ENCODE assay signal across 15 mouse cellular contexts in genomic region chr2:120501136-120501918, GRCm38 (mm10). TPM values are rescaled to one million over a fixed set of nuclear protein-coding genes. Genes with fewer than 3 reads are reported as not detected.
DNase-seq lines count a peak whose midpoint lies in the region; ATAC-seq and TF ChIP-seq lines count a peak whose summit lies in the region.
"Had no signal": no experiment of that assay in that cellular context is flagged by ENCODE, and none has a peak within 500 bp of the region (broad histone marks: within the 10 kb centered on the region; RNA-seq: fewer than 3 reads in every experiment).

No protein-coding gene starts in this region.

- H3K36me3 ChIP-seq in hindbrain, embryonic 10.5 days = peaks cover 28% of the 10 kb centered on the region
- H3K36me3 ChIP-seq in hindbrain, embryonic 14.5 days (replicated peaks; ENCODE audit: control insufficient read depth, insufficient read depth) = peaks cover 11% of the 10 kb centered on the region
- H3K36me3 ChIP-seq in midbrain, embryonic 11.5 days (ENCODE audit: control insufficient read depth, insufficient read depth, low read length) = 0 out of 2 replicates have a peak, but pooled peaks cover 2% of the 10 kb centered on the region
- H3K36me3 ChIP-seq in midbrain, embryonic 15.5 days (replicated peaks) = peaks cover 10% of the 10 kb centered on the region
- H3K36me3 ChIP-seq in E14TG2a.4 (ENCODE audit: insufficient read depth, low read length) = peaks cover 73% of the 10 kb centered on the region
- H3K36me3 ChIP-seq in stomach, embryonic 15.5 days = peaks cover 14% of the 10 kb centered on the region

- H3K27me3 ChIP-seq in hindbrain, embryonic 10.5 days (ENCODE audit: insufficient read depth, poor library complexity, severe bottlenecking) = no peaks in the 10 kb centered on the region
- no peaks in the 10 kb centered on the region for H3K27me3 ChIP-seq in hindbrain, embryonic 14.5 days (ENCODE audit: control insufficient read depth, insufficient read depth, low read length)
- H3K27me3 ChIP-seq in midbrain, embryonic 11.5 days (ENCODE audit: control insufficient read depth, insufficient read depth, low read length) = no peaks in the 10 kb centered on the region
- no peaks in the 10 kb centered on the region for H3K27me3 ChIP-seq in midbrain, embryonic 15.5 days (replicated peaks)
- H3K27me3 ChIP-seq in E14TG2a.4 (ENCODE audit: insufficient read depth, low read length) = no peaks in the 10 kb centered on the region
- H3K27me3 ChIP-seq in stomach, embryonic 15.5 days (replicated peaks) = no peaks in the 10 kb centered on the region
- H3K27me3 ChIP-seq: limb, embryonic 12.5 days; lung, embryonic 15.5 days had no signal

- H3K27ac ChIP-seq in hindbrain, embryonic 10.5 days = peak overlapping the region; percentile 77
- H3K27ac ChIP-seq in hindbrain, embryonic 14.5 days = no peak overlapping the region
- H3K27ac ChIP-seq in midbrain, embryonic 11.5 days (ENCODE audit: low read depth, low read length) = no peak overlapping the region
- no peak overlapping the region for H3K27ac ChIP-seq in midbrain, embryonic 15.5 days
- H3K27ac ChIP-seq in stomach, embryonic 15.5 days = no peak overlapping the region
- H3K27ac ChIP-seq: gastrocnemius, adult 2 months; limb, embryonic 12.5 days; lung, embryonic 15.5 days had no signal

- no peak for ATAC-seq in hindbrain, embryonic 14.5 days (ENCODE audit: low FRiP score)
- no peak for ATAC-seq in midbrain, embryonic 11.5 days (ENCODE audit: low FRiP score)
- ATAC-seq in midbrain, embryonic 15.5 days (replicated peaks) = no peak
- ATAC-seq in stomach, embryonic 15.5 days (ENCODE audit: insufficient read depth, low FRiP score, low read depth) = 0 out of 2 replicates have a peak, but pooled peaks have one; percentile 23
- no peak for ATAC-seq in megakaryocyte-erythroid progenitor cell, adult 5-6 weeks (replicated peaks; ENCODE audit: low FRiP score, low TSS enrichment, poor library complexity, severe bottlenecking)
- no peak for ATAC-seq in erythroid progenitor cell, adult 5-6 weeks (replicated peaks; ENCODE audit: low FRiP score, poor library complexity, severe bottlenecking)

- no peak overlapping the region for H3K4me2 ChIP-seq in hindbrain, embryonic 14.5 days (replicated peaks)
- H3K4me2 ChIP-seq in midbrain, embryonic 11.5 days = no peak overlapping the region
- no peak overlapping the region for H3K4me2 ChIP-seq in midbrain, embryonic 15.5 days
- no peak overlapping the region; the same call in 1 of the 2 replicates for H3K4me2 ChIP-seq in stomach, embryonic 15.5 days
- H3K4me2 ChIP-seq: limb, embryonic 12.5 days; lung, embryonic 15.5 days had no signal

- TF ChIP-seq CTCF in E14TG2a.4 (conservative IDR thresholded peaks at IDR 0.05; ENCODE audit: low read length) = no peak

- 39% methylated on average over 17 of the region's 17 CpGs for WGBS in hindbrain, embryonic 10.5 days
- 38% methylated on average over 17 of the region's 17 CpGs for WGBS in hindbrain, embryonic 14.5 days
- 35% methylated on average over 17 of the region's 17 CpGs for WGBS in midbrain, embryonic 11.5 days
- WGBS in midbrain, embryonic 15.5 days = 31% methylated on average over 17 of the region's 17 CpGs
- WGBS in stomach, embryonic 15.5 days = 38% methylated on average over 17 of the region's 17 CpGs

- H3K9ac ChIP-seq in hindbrain, embryonic 14.5 days = no peak overlapping the region
- H3K9ac ChIP-seq in midbrain, embryonic 11.5 days (ENCODE audit: low read length) = peak overlapping the region; percentile 39; the same call in 1 of the 2 replicates
- no peak overlapping the region for H3K9ac ChIP-seq in midbrain, embryonic 15.5 days
- no peak overlapping the region for H3K9ac ChIP-seq in stomach, embryonic 15.5 days
- H3K9ac ChIP-seq: limb, embryonic 12.5 days; lung, embryonic 15.5 days had no signal

- H3K4me1 ChIP-seq in hindbrain, embryonic 10.5 days (replicated peaks) = peaks cover 29% of the 10 kb centered on the region
- no peaks in the 10 kb centered on the region for H3K4me1 ChIP-seq in hindbrain, embryonic 14.5 days (replicated peaks; ENCODE audit: control insufficient read depth, insufficient read depth, low read length)
- no peaks in the 10 kb centered on the region for H3K4me1 ChIP-seq in midbrain, embryonic 11.5 days (ENCODE audit: control insufficient read depth, insufficient read depth, low read length)
- no peaks in the 10 kb centered on the region for H3K4me1 ChIP-seq in midbrain, embryonic 15.5 days
- H3K4me1 ChIP-seq in E14TG2a.4 (replicated peaks; ENCODE audit: low read depth, low read length) = peaks cover 63% of the 10 kb centered on the region
- peaks cover 20% of the 10 kb centered on the region for H3K4me1 ChIP-seq in stomach, embryonic 15.5 days

- DNase-seq in hindbrain, embryonic 10.5 days (ENCODE audit: low spot score) = peak; percentile 9
- no peak for DNase-seq in hindbrain, embryonic 14.5 days (ENCODE audit: low spot score)
- no peak for DNase-seq in midbrain, embryonic 11.5 days (ENCODE audit: low spot score, missing footprints)
- DNase-seq: cerebellum, adult 11-12 months; gastrocnemius, adult 2 months; kidney, postnatal 36 days; right cerebral cortex, postnatal 4 days had no signal

- H3K9me3 ChIP-seq in hindbrain, embryonic 10.5 days = no peaks in the 10 kb centered on the region
- H3K9me3 ChIP-seq in hindbrain, embryonic 14.5 days (ENCODE audit: control insufficient read depth, low read length) = no peaks in the 10 kb centered on the region
- no peaks in the 10 kb centered on the region for H3K9me3 ChIP-seq in midbrain, embryonic 11.5 days (ENCODE audit: control insufficient read depth, low read length)
- no peaks in the 10 kb centered on the region for H3K9me3 ChIP-seq in midbrain, embryonic 15.5 days
- no peaks in the 10 kb centered on the region for H3K9me3 ChIP-seq in E14TG2a.4 (ENCODE audit: low read length)
- H3K9me3 ChIP-seq in stomach, embryonic 15.5 days = no peaks in the 10 kb centered on the region
- H3K9me3 ChIP-seq: limb, embryonic 12.5 days; lung, embryonic 15.5 days had no signal

- H3K4me3 ChIP-seq in hindbrain, embryonic 10.5 days = no peak overlapping the region
- no peak overlapping the region for H3K4me3 ChIP-seq in hindbrain, embryonic 14.5 days (replicated peaks; ENCODE audit: low read length)
- no peak overlapping the region for H3K4me3 ChIP-seq in midbrain, embryonic 11.5 days (ENCODE audit: low read depth, low read length)
- no peak overlapping the region for H3K4me3 ChIP-seq in midbrain, embryonic 15.5 days
- H3K4me3 ChIP-seq in E14TG2a.4 (replicated peaks; ENCODE audit: low read length) = 0 out of 2 replicates have a peak overlapping the region, but pooled peaks have one; percentile 7
- H3K4me3 ChIP-seq in stomach, embryonic 15.5 days (replicated peaks) = no peak overlapping the region
- H3K4me3 ChIP-seq: erythroblast, embryonic 14.5 days; gastrocnemius, adult 2 months; limb, embryonic 12.5 days; lung, embryonic 15.5 days had no signal

RNA-seq across cellular contexts. Expression of gene Capn3, which starts 45.5 kb away (rescaled TPM):
- 1.6 and 2.6 TPM in 2 replicates for polyA plus RNA-seq in hindbrain, embryonic 10.5 days (2016; fragmentation: Nextera tagmentation; extraction: Ambion mirVana)
- 0.64 and 1.7 TPM in 2 replicates for polyA plus RNA-seq in hindbrain, embryonic 14.5 days (2014; fragmentation: Nextera tagmentation; extraction: Ambion mirVana)
- polyA plus RNA-seq in midbrain, embryonic 11.5 days (2014; fragmentation: Nextera tagmentation; extraction: Ambion mirVana) = 4.8 and 5.9 TPM in 2 replicates
- 0.50 and 1.2 TPM in 2 replicates for polyA plus RNA-seq in midbrain, embryonic 15.5 days (2015; fragmentation: Nextera tagmentation; extraction: Ambion mirVana)
- 0.95 and 1.4 TPM in 2 replicates for polyA plus RNA-seq in stomach, embryonic 15.5 days (2015; fragmentation: Nextera tagmentation; extraction: Ambion mirVana)
- 0.59 TPM in 1 of 2 replicates, not detected in the other for total RNA-seq in megakaryocyte-erythroid progenitor cell, adult 5-6 weeks (2014; fragmentation: Nextera tagmentation)
- total RNA-seq in megakaryocyte-erythroid progenitor cell, adult 5-6 weeks (2017) = 0.11 TPM in 1 of 2 replicates, not detected in the other
- total RNA-seq in erythroid progenitor cell, adult 5-6 weeks (2015; ENCODE audit: low replicate concordance) = not detected in 2 replicates
- not detected in 2 replicates for total RNA-seq in erythroid progenitor cell, adult 5-6 weeks (2017; ENCODE audit: low replicate concordance)
- polyA plus RNA-seq: erythroblast, embryonic 14.5 days had no signal
